Mouse (Mus musculus) spleen, adult 2 months (tissue): Measurements from ENCODE around the gene Thbs3.

Experiments
- CTCF ChIP-seq: fragments of 200-500 bp; IDR thresholded peaks from 2 replicates; pipeline ENCODE4 v1.5.1; 2011; ENCODE audit warnings: mild to moderate bottlenecking, inconsistent platforms; ENCODE audit not compliant: insufficient read depth, insufficient read length, insufficient replicate concordance; ENCODE audit errors: extremely low read depth
- POLR2A ChIP-seq: fragments of 200-500 bp; IDR thresholded peaks from 2 replicates; pipeline ENCODE4 v1.6.1; 2011; ENCODE audit warnings: low read depth, low read length, inconsistent platforms

- TF ChIP-seq CTCF (no peak), POLR2A (no peak)
These were observed 32.4 kb upstream of the Thbs3 start for GRCm38 (mm10) chr3:89182531-89183057.
